Mouse (Mus musculus): ENCODE measurements around the gene Plxna2.

DNA sequence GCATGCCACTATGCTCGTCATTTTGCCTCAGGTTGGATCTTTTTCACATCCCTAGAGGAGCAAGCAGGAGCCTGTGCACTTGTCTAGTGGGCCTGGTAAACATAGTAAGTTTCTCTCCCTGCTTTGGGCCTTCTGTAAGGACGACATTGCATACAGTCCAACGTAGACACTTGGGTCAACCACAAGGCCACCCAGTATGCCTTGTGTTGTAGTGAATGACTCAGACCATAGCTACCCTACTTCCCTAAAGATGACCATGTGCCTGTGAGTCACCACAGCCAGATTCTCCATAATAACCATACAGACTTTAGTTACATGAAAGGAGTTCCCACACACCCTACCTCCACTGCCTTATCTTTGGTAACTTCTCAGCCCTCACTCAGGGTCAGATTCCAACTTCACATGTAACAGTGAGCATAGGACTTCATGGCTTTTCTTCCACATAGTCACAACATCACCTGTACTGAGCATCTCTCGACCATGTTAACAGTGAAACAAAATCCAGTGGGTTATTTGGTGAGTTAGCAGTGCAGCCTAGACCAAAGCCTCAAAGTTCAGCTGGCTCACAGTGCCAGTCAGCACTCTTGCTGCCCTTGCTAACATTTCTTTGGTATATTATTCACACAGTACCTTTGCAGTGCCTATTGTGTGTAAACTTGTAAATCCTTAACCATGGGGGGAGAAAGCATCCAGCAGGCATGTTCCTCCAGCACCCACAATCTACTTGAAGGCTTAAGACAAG lies 53.9 kb downstream of the Plxna2 start:
- TF ChIP-seq POLR2A (IDR thresholded peaks at IDR 0.05; ENCODE audit: extremely low read depth, insufficient read depth, low read length) (no peak), CTCF (IDR thresholded peaks at IDR 0.05; ENCODE audit: low read depth, low read length) (no peak)
